Mouse (Mus musculus): ENCODE measurements around the gene Itpr3. TPM values are rescaled to one million over a fixed set of nuclear protein-coding genes. Genes with fewer than 3 reads are reported as not detected.

The Itpr3 gene
- polyA plus RNA-seq, 1 experiment = 22.0 TPM

DNA sequence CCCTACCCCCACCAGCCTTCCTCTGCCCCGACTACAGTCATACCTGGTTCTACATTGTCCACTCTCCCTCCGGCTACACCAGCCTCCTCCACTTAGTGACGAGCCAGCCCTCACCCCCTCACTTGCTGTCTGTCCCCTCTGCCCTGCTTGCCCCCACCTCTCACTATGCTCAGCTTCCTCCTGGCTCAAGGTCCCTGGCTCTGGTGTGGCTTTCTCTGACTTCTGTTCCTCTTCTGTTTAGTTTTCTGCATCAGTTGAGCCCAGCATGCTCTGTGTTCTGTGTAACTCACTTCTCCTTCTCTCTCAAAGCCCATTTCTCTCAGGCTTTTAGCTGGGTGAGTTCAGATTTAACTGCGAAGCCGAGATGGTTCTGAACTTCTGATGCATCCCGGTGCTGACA, 17.1 kb downstream of the Itpr3 start:
- Histone ChIP-seq H3K4me1 (ENCODE audit: control insufficient read depth, insufficient read depth, low read length) (0 out of 2 replicates have a peak, but pooled peaks cover 2% of the 10 kb centered on the region), H3K4me3 (replicated peaks; ENCODE audit: extremely low read depth, low read depth, low read length) (no peak overlapping the region)
- TF ChIP-seq POLR2A (IDR thresholded peaks at IDR 0.05; ENCODE audit: borderline replicate concordance, extremely low read depth, low read depth, low read length) = no peak
- TF ChIP-seq CTCF (IDR thresholded peaks at IDR 0.05; ENCODE audit: insufficient read depth, low read length) = no peak
- WGBS = 66% methylated on average over 6 of the region's 6 CpGs
- no peak for DNase-seq

DNA sequence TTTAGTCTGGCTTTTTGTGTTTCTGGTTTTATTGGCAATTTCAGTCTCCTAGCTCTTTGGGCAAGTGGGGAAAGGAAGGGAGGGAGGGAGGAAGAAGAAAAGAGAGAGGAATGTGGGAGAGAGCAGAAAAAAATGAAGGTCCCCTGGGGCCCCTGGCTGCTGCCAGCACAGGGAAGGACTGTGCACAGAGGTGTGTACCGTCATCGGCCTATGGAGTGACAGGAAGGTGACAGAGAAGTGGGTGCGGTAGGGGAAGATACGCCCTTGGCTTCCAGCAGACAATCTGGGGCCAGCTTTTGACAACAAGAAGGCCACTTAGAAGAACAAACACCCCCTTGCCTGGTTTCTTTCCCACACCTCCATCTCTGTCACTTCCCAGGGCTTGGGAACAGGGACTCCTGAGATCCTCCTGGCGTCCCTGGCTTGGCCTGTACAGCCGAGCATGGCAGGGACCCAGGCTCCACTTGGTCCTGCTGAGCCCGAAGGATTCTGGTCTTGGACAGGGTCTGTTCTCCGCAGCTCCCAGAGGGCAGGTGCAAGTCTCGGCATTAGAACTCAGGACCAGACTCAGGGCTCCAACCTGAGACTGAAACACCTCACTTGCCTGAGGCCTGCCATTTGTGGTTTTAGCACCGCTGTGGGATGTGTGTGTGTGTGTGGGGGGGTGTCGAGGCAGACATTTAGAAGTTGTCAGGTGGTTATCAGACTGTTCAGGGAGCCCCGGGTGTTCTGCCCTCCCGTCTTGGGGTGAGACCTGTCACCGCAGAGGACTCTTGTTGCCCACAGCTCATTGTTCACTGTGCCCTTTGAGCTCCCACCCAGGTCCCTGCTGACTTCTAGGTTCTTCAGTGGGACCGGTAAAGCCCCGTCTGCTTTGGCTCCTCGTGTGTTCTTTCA, 18.0 kb downstream of the Itpr3 start:
- DNase-seq = no peak
- Histone ChIP-seq H3K4me3 (replicated peaks; ENCODE audit: extremely low read depth, low read depth, low read length) (no peak overlapping the region), H3K4me1 (ENCODE audit: control insufficient read depth, insufficient read depth, low read length) (peaks cover 4% of the 10 kb centered on the region)
- TF ChIP-seq POLR2A (IDR thresholded peaks at IDR 0.05; ENCODE audit: borderline replicate concordance, extremely low read depth, low read depth, low read length) = no peak
- TF ChIP-seq CTCF (IDR thresholded peaks at IDR 0.05; ENCODE audit: insufficient read depth, low read length) = no peak
- 64% methylated on average over 17 of the region's 17 CpGs for WGBS

DNA sequence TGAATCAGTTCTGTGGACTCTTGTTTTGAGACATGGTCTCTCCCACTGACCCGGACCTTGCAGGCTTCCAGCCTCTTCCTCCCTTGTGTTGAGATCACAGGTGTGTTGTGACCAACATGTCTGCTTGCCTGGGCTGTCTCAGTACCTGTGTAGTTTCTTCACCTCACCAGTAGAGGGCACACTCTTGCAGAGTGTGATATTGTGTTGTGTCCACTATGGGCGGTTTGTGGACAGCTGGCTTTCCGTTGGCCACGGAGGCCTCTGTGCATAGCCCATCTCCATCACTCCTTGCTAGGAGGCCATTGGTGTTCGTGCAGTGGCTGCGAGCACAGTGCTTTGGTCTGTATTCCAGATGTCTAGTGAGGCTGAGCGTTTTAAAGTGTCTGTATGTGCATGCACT, 20.0 kb downstream of the Itpr3 start:
- TF ChIP-seq CTCF (IDR thresholded peaks at IDR 0.05; ENCODE audit: insufficient read depth, low read length) (no peak), POLR2A (IDR thresholded peaks at IDR 0.05; ENCODE audit: borderline replicate concordance, extremely low read depth, low read depth, low read length) (no peak)
- H3K4me3 ChIP-seq (replicated peaks; ENCODE audit: extremely low read depth, low read depth, low read length) = no peak overlapping the region
- 97% methylated on average over 7 of the region's 7 CpGs for WGBS

DNA sequence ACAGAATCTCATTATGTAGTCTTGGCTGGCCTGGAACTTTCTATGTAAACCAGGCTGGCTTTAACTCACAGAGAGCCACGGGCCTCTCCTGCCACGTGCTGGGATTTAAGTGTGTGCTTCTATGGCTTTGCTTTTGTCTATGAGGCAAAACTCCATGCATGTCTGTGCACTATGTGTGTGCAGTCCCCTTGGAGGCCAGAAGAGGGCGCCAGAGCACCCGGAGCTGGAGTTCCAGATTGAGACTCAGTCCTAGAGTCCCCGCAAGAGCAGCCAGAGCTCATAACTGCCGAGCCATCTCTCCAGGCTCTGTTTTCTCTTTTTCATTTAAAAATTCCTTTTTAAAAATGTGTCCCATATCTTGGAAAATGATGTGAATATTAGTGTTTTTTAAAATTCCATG, 20.8 kb downstream of the Itpr3 start:
- TF ChIP-seq CTCF (IDR thresholded peaks at IDR 0.05; ENCODE audit: insufficient read depth, low read length) (0 out of 2 replicates have a peak, but pooled peaks have one; percentile 26), POLR2A (IDR thresholded peaks at IDR 0.05; ENCODE audit: borderline replicate concordance, extremely low read depth, low read depth, low read length) (no peak)
- Histone ChIP-seq H3K4me3 (replicated peaks; ENCODE audit: extremely low read depth, low read depth, low read length) (no peak overlapping the region), H3K4me1 (ENCODE audit: control insufficient read depth, insufficient read depth, low read length) (peaks cover 7% of the 10 kb centered on the region)
- DNase-seq = no peak
- WGBS = 84% methylated on average over 6 of the region's 6 CpGs

More for the DNA sequence above, 20.0 kb downstream of the Itpr3 start:
- DNase-seq = no peak
- H3K4me1 ChIP-seq (ENCODE audit: control insufficient read depth, insufficient read depth, low read length) = peaks cover 7% of the 10 kb centered on the region

DNA sequence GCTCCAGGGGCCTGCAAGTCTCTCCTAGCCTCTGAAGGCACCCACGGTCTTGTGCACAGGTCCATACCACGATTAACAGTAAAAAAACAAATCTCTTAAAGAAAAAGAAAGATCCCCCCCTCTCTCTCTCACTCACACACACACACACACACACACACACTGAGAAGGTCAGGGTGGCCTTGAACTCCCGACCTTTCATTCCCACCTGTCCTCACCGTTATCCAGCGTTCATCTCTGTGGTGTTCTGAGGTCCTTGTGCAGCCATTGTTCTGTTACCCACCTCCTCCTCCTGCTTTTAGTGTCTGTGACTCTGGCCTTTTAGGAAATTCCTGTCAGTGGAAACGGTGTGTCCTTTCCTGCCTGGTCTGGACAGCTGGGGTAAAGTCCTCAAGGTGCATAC, 21.4 kb downstream of the Itpr3 start:
- TF ChIP-seq CTCF (IDR thresholded peaks at IDR 0.05; ENCODE audit: insufficient read depth, low read length) (no peak), POLR2A (IDR thresholded peaks at IDR 0.05; ENCODE audit: borderline replicate concordance, extremely low read depth, low read depth, low read length) (no peak)
- H3K4me3 ChIP-seq (replicated peaks; ENCODE audit: extremely low read depth, low read depth, low read length) = no peak overlapping the region
- 71% methylated on average over 6 of the region's 6 CpGs for WGBS
- no peak for DNase-seq
- peaks cover 8% of the 10 kb centered on the region for H3K4me1 ChIP-seq (ENCODE audit: control insufficient read depth, insufficient read depth, low read length)

DNA sequence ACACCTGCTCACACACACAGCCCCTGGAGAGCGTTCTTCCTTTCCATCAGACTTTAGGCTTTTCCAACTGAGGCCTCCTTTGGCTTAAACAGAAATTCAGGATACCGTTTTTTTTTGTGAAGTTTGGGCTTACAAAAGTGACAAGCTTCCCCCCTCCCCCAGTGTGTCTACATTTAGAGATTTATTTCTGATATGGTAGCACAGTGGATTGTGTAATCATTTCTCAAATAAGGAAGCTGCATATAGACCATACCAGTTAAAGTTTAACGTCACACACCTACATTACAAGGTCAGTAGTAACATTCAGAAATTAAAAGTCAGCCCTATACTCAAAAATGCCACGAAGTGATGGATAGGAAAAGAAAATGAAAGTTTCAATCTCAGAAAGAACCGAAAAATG, 24.8 kb downstream of the Itpr3 start:
- TF ChIP-seq CTCF (IDR thresholded peaks at IDR 0.05; ENCODE audit: insufficient read depth, low read length) = no peak
- TF ChIP-seq POLR2A (IDR thresholded peaks at IDR 0.05; ENCODE audit: borderline replicate concordance, extremely low read depth, low read depth, low read length) = no peak
- no peak overlapping the region for H3K4me3 ChIP-seq (replicated peaks; ENCODE audit: extremely low read depth, low read depth, low read length)
- 73% methylated on average over 5 of the region's 5 CpGs for WGBS
- DNase-seq = no peak
- peaks cover 10% of the 10 kb centered on the region for H3K4me1 ChIP-seq (ENCODE audit: control insufficient read depth, insufficient read depth, low read length)

DNA sequence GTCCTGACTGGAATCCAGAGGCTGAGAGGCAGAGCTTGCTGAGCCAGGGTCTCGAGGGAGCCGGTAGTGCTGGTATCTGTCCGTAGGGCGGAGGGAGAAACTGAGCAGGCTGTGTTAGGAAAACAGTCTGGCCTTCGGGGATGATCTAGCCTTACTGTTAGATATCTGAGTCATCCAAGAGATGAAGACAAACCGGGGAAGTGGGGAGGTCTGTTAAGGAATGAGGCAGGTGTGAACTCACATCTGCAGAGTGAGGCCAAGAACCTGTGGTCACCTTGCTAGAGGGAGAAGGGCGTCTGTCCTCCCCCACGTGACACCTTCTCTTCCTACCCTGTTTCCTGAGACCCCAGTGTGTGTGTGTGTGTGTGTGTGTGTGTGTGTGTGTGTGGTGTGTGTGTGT, 25.7 kb downstream of the Itpr3 start:
- no peak for DNase-seq
- peaks cover 10% of the 10 kb centered on the region for H3K4me1 ChIP-seq (ENCODE audit: control insufficient read depth, insufficient read depth, low read length)
- TF ChIP-seq POLR2A (IDR thresholded peaks at IDR 0.05; ENCODE audit: borderline replicate concordance, extremely low read depth, low read depth, low read length) (no peak), CTCF (IDR thresholded peaks at IDR 0.05; ENCODE audit: insufficient read depth, low read length) (no peak)
- WGBS = 62% methylated on average over 8 of the region's 8 CpGs
- H3K4me3 ChIP-seq (replicated peaks; ENCODE audit: extremely low read depth, low read depth, low read length) = no peak overlapping the region

DNA sequence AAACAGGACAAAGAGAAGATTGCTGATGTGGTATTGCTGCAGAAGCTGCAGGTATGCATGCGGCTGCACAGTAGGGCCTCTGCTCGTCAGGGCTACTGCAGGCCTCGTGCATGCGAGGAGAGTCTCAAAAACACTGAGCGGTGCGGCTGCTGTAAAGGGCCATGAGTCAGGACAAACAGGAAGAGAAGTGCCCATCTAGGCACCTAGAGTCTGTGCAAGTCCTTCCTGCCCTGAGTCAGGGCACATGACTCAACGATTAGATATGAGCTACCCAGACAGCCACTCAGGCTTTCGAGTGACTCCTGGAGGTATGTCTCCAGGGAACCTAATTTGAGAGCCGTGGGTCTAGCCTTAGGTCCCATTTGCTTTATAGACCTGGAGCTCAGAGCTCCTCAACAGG, 26.5 kb downstream of the Itpr3 start:
- TF ChIP-seq CTCF (IDR thresholded peaks at IDR 0.05; ENCODE audit: insufficient read depth, low read length) = no peak
- TF ChIP-seq POLR2A (IDR thresholded peaks at IDR 0.05; ENCODE audit: borderline replicate concordance, extremely low read depth, low read depth, low read length) = no peak
- Histone ChIP-seq H3K4me3 (replicated peaks; ENCODE audit: extremely low read depth, low read depth, low read length) (no peak overlapping the region), H3K4me1 (ENCODE audit: control insufficient read depth, insufficient read depth, low read length) (peaks cover 10% of the 10 kb centered on the region)
- WGBS = 28% methylated on average over 9 of the region's 9 CpGs
- DNase-seq = no peak

DNA sequence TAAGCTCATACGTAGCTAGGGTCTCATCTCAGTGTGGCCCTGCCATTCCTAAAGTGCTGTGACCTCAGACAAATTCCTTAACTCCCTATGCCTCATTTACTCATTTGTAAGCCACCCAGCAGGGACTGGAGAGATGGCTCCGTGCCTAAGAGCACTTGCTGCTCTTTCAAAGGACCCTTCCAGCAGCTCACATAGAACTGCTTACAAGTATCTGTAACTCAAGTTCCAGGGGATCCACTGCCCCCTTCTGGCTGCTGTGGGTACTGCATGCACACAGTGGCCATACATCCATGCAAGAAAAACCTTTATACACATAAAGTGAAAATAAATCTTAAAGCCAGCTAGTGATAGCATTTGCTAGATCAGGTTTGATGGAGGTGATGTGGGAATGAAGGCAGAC, 28.6 kb downstream of the Itpr3 start:
- peak; percentile 48 for DNase-seq
- H3K4me3 ChIP-seq (replicated peaks; ENCODE audit: extremely low read depth, low read depth, low read length) = no peak overlapping the region
- H3K4me1 ChIP-seq (ENCODE audit: control insufficient read depth, insufficient read depth, low read length) = peaks cover 5% of the 10 kb centered on the region
- 61% methylated on average over 2 of the region's 2 CpGs for WGBS
- TF ChIP-seq POLR2A (IDR thresholded peaks at IDR 0.05; ENCODE audit: borderline replicate concordance, extremely low read depth, low read depth, low read length) (no peak), CTCF (IDR thresholded peaks at IDR 0.05; ENCODE audit: insufficient read depth, low read length) (peak; percentile 73)

DNA sequence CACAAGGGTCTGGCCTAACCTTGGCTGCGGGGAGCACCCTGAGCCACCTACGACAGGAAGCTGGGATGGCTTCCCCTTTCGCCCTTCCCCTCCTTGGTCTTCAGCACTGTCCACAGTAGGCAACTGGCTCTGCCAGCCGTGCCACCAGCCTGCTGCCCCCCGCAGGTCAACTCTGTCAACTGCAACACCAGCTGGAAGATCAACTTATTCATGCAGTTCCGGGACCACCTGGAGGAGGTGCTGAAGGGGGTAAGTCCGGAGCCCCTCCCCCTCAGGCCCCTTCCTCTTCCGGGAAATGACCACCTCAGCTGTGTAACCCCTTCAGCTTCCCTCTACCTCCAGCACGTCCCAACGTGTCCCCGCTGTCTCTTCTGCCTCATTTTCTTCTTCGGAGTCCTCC, 30.3 kb downstream of the Itpr3 start:
- H3K4me1 ChIP-seq (ENCODE audit: control insufficient read depth, insufficient read depth, low read length) = peaks cover 5% of the 10 kb centered on the region
- WGBS = 55% methylated on average over 12 of the region's 12 CpGs
- no peak for DNase-seq
- no peak overlapping the region for H3K4me3 ChIP-seq (replicated peaks; ENCODE audit: extremely low read depth, low read depth, low read length)
- TF ChIP-seq POLR2A (IDR thresholded peaks at IDR 0.05; ENCODE audit: borderline replicate concordance, extremely low read depth, low read depth, low read length) (no peak), CTCF (IDR thresholded peaks at IDR 0.05; ENCODE audit: insufficient read depth, low read length) (peak; percentile 42; the same call in 1 of the 2 replicates)

All from lung, adult 2 months (tissue).